Mouse (Mus musculus) bone marrow macrophage, adult 2 months (primary cell): ENCODE results near the gene Gm20403. TPM values are rescaled to one million over a fixed set of nuclear protein-coding genes. Genes with fewer than 3 reads are reported as not detected.
A peak's percentile ranks its signal among the peaks of the same experiment; 100 is the strongest.
"Not testable (repeated sequence)": the region's sequence is repeated elsewhere in the genome, so short reads cannot be mapped to it uniquely, and the experiment has no call there.

ENCODE experiments used
- H3K27ac ChIP-seq: 2 replicates; pipeline ENCODE4 v1.5.1; 2012; ENCODE audit warnings: low read depth, low read length; ENCODE audit not compliant: insufficient read depth
- H3K4me1 ChIP-seq: 2 replicates; pipeline ENCODE4 v1.6.1; 2012; ENCODE audit warnings: low read length; ENCODE audit not compliant: control insufficient read depth, insufficient read depth
- H3K4me3 ChIP-seq: 2 replicates; pipeline ENCODE4 v1.5.1; 2012; ENCODE audit warnings: mild to moderate bottlenecking, low read length, moderate library complexity; ENCODE audit not compliant: insufficient read depth
- CTCF ChIP-seq: IDR thresholded peaks from 2 replicates; pipeline ENCODE4 v1.5.1; 2012; ENCODE audit warnings: low read depth, mild to moderate bottlenecking, low read length, moderate library complexity
- POLR2A ChIP-seq: IDR thresholded peaks from 2 replicates; pipeline ENCODE4 v1.6.1; 2012; ENCODE audit warnings: mild to moderate bottlenecking, low read depth, low read length, borderline replicate concordance
- polyA plus RNA-seq: library from polyadenylated mRNA; stranded (reverse); fragments of >200 nt; gene quantifications from 2 replicates; pipeline ENCODE4 v1.2.4, GENCODE M21; 2012; ENCODE audit not compliant: missing spikeins, insufficient read depth, insufficient read length

Gene Gm20403
- polyA plus RNA-seq, 1 experiment = not detected

GRCm38 (mm10) chr12:55007361-55008008 is 21.2 kb upstream of the Gm20403 start:
- TF ChIP-seq CTCF = no peak
- TF ChIP-seq POLR2A = no peak
- Histone ChIP-seq H3K4me1 (no peaks in the 10 kb centered on the region), H3K27ac (no peak overlapping the region), H3K4me3 (no peak overlapping the region)

DNA sequence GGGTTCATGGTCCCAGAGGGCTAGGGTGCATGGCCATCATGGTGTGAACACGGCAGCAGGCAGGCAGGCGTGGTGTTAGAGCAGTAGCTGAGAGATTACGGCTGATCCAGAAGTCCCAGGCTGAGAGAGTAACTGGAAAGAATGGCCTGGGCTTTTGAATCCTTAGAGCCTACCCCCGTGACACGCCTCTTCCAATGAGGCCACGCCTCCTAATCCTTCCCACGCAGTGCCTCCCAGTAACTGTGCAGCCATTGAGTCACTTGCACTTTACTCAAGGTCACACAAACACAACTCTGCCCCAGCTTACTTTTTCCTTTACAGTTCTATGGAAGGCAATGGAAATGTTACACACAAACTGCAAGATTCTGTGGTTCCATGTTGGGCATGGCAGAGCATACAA is 19.7 kb upstream of the Gm20403 start:
- no peak for TF ChIP-seq CTCF
- no peak for TF ChIP-seq POLR2A
- no peaks in the 10 kb centered on the region for H3K4me1 ChIP-seq
- H3K4me3 ChIP-seq = no peak overlapping the region
- no peak overlapping the region for H3K27ac ChIP-seq

DNA sequence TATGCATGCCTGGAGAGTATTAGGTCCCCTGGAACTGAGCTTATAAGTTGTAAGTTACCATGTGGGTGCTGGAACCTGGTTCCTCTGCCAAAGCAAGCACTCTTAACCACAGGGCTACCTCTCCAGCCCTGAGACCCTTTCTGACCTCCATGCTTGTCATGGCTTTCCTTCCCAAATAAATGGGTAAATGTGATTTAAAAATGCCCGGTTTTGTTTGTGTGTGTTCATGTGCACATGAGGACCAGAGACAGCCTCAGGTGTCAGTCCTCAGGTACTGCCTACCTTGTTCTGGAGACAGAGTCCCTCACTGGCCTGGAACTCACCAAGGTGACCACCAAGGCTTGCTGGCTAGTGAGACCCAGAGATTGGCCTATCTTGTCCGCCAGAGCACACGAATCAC is 18.1 kb upstream of the Gm20403 start:
- TF ChIP-seq CTCF = no peak
- no peak for TF ChIP-seq POLR2A
- Histone ChIP-seq H3K27ac (no peak overlapping the region), H3K4me1 (peaks cover 10% of the 10 kb centered on the region), H3K4me3 (no peak overlapping the region)

- H3K27ac ChIP-seq = no peak overlapping the region
- TF ChIP-seq CTCF (no peak), POLR2A (no peak)
- H3K4me1 ChIP-seq = peaks cover 10% of the 10 kb centered on the region
- no peak overlapping the region for H3K4me3 ChIP-seq
Observed at GRCm38 (mm10) chr12:55003843-55004242, 17.5 kb upstream of the Gm20403 start.

GRCm38 (mm10) chr12:55002532-55002931 is 16.2 kb upstream of the Gm20403 start:
- not testable (repeated sequence) for H3K27ac ChIP-seq, H3K4me3 ChIP-seq
- H3K4me1 ChIP-seq = peaks cover 14% of the 10 kb centered on the region

- H3K4me3 ChIP-seq = peak overlapping the region; percentile 54
- peak overlapping the region; percentile 88 for H3K27ac ChIP-seq
- H3K4me1 ChIP-seq = peaks cover 14% of the 10 kb centered on the region
- TF ChIP-seq POLR2A (no peak), CTCF (no peak)
Observed at GRCm38 (mm10) chr12:54999016-54999690, 12.8 kb upstream of the Gm20403 start.

DNA sequence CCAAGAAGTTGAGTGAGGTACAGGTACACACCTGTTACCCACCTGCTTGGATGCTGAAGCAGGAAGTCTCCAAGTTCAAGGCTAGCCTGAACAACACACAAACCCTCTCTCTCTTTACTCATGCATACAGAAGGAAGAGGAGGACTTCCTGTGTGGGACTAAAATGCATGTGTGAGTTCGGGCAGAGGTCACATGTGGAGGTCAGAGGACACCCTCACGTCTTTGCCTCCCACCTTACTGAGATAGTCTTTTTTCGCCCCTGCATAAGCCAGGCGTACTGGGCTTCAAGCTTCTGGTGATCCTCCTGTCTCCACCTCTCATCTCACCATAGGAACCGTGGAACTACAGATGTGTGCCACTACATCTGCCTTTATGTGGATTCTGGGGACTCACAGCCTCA is 12.1 kb upstream of the Gm20403 start:
- Histone ChIP-seq H3K27ac (peak overlapping the region; percentile 11; the same call in 1 of the 2 replicates), H3K4me3 (peak overlapping the region; percentile 54; the same call in 1 of the 2 replicates), H3K4me1 (peaks cover 20% of the 10 kb centered on the region)
- TF ChIP-seq POLR2A (no peak), CTCF (no peak)

- H3K4me1 ChIP-seq = peaks cover 28% of the 10 kb centered on the region
Observed at GRCm38 (mm10) chr12:54996979-54997474, 10.7 kb upstream of the Gm20403 start.

GRCm38 (mm10) chr12:54995965-54996364 is 9.6 kb upstream of the Gm20403 start:
- H3K27ac ChIP-seq = no peak overlapping the region
- TF ChIP-seq POLR2A (no peak), CTCF (no peak)
- H3K4me3 ChIP-seq = no peak overlapping the region
- peaks cover 28% of the 10 kb centered on the region for H3K4me1 ChIP-seq

More at GRCm38 (mm10) chr12:54996979-54997474, 10.7 kb upstream of the Gm20403 start:
- Histone ChIP-seq H3K27ac (no peak overlapping the region), H3K4me3 (no peak overlapping the region)
- no peak for TF ChIP-seq CTCF

DNA sequence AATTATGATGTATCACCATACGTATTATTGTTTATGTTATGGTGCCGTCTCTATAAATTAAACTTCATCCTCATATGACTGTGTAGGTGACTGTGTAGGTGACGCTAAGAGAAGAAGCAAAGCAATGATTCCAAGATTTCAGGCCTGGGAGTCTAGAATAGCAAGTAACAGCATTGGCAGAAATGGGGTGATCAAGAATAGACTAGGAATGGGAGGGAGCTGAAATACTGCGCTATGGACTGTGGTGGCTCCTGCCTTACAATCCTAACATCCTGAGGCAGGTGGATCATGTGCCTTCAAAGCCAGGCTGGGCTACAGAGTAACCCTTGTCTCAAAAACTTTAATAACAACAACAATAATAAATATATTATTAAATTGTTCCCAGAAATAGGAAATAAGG is 8.1 kb upstream of the Gm20403 start:
- TF ChIP-seq POLR2A (no peak), CTCF (no peak)
- H3K4me3 ChIP-seq = no peak overlapping the region
- peaks cover 18% of the 10 kb centered on the region for H3K4me1 ChIP-seq
- no peak overlapping the region for H3K27ac ChIP-seq
